Mouse (Mus musculus) limb, embryonic 14.5 days (tissue): ENCODE data around the gene Tmcc1. TPM values are rescaled to one million over a fixed set of nuclear protein-coding genes. Genes with fewer than 3 reads are reported as not detected.

Experiments used
- ATAC-seq: fragments of 200-750 bp; cut with Nextera tagmentation; 2 replicates; pipeline ENCODE4 v1.8.0; 2017; ENCODE audit warnings: low read depth, moderate number of reproducible peaks, moderate TSS enrichment; ENCODE audit not compliant: low FRiP score
- DNase-seq: peaks from one replicate; pipeline ENCODE4 v3.0.0-alpha.2; 2015; ENCODE audit warnings: low spot score
- H3K27ac ChIP-seq: fragments of 300-500 bp; sonication (generic); replicated peaks from 2 replicates; pipeline ENCODE4 v1.5.1; 2014; ENCODE audit warnings: low read depth, mild to moderate bottlenecking, low read length, moderate library complexity, mixed read lengths
- H3K27me3 ChIP-seq: fragments of 300-500 bp; sonication (generic); 2 replicates; pipeline ENCODE4 v1.6.1; 2014; ENCODE audit warnings: low read length, mixed read lengths; ENCODE audit not compliant: control insufficient read depth, insufficient read depth
- H3K36me3 ChIP-seq: fragments of 300-500 bp; sonication (generic); 2 replicates; pipeline ENCODE4 v1.6.1; 2014; ENCODE audit warnings: mild to moderate bottlenecking, low read length, moderate library complexity, mixed read lengths; ENCODE audit not compliant: control insufficient read depth, insufficient read depth
- H3K4me1 ChIP-seq: fragments of 300-500 bp; sonication (generic); 2 replicates; pipeline ENCODE4 v1.6.1; 2014; ENCODE audit warnings: antibody characterized with exemption, low read length, mixed read lengths; ENCODE audit not compliant: control insufficient read depth, insufficient read depth
- H3K4me2 ChIP-seq: fragments of 300-500 bp; sonication (generic); replicated peaks from 2 replicates; pipeline ENCODE4 v1.6.1; 2014; ENCODE audit warnings: low read depth, mild to moderate bottlenecking, low read length, moderate library complexity; ENCODE audit not compliant: severe bottlenecking
- H3K4me3 ChIP-seq: fragments of 300-500 bp; sonication (generic); replicated peaks from 2 replicates; pipeline ENCODE4 v1.5.1; 2014; ENCODE audit warnings: low read length
- H3K9ac ChIP-seq: fragments of 300-500 bp; sonication (generic); 2 replicates; pipeline ENCODE4 v1.6.1; 2014; ENCODE audit warnings: mild to moderate bottlenecking, low read depth, low read length, moderate library complexity; ENCODE audit not compliant: severe bottlenecking
- H3K9me3 ChIP-seq: fragments of 300-500 bp; sonication (generic); 2 replicates; pipeline ENCODE4 v1.6.1; 2016; ENCODE audit warnings: low read length; ENCODE audit not compliant: control insufficient read depth
- POLR2A ChIP-seq: fragments of 200-500 bp; IDR thresholded peaks from 2 replicates; pipeline ENCODE4 v1.8.0; 2012; ENCODE audit warnings: inconsistent platforms, mild to moderate bottlenecking, moderate library complexity, borderline replicate concordance; ENCODE audit not compliant: insufficient read depth, insufficient read length; ENCODE audit errors: extremely low read depth
- WGBS: fragments of 180-500 bp; shearing (Covaris S2); extraction: QIAGEN DNeasy Blood & Tissue Kit; methylation state at CpG from one replicate; pipeline ENCODE4 v1.1.7; 2014; 5-methylcytosine and 5-hydroxymethylcytosine counted together
- polyA plus RNA-seq, 2 experiments: library from polyadenylated mRNA; depleted of rRNA in 1 of 2; stranded (reverse) in 1 of 2; unstranded in 1 of 2; fragments of >200 nt; fragmentation: Nextera tagmentation in 1 of 2; extraction: Ambion mirVana in 1 of 2; gene quantifications; 2 replicates each; pipeline versions ENCODE4 v1.2.1 to v1.2.3; 2012 to 2014

Gene Tmcc1
- polyA plus RNA-seq, 2 experiments = 11.1 to 23.4 TPM

DNA sequence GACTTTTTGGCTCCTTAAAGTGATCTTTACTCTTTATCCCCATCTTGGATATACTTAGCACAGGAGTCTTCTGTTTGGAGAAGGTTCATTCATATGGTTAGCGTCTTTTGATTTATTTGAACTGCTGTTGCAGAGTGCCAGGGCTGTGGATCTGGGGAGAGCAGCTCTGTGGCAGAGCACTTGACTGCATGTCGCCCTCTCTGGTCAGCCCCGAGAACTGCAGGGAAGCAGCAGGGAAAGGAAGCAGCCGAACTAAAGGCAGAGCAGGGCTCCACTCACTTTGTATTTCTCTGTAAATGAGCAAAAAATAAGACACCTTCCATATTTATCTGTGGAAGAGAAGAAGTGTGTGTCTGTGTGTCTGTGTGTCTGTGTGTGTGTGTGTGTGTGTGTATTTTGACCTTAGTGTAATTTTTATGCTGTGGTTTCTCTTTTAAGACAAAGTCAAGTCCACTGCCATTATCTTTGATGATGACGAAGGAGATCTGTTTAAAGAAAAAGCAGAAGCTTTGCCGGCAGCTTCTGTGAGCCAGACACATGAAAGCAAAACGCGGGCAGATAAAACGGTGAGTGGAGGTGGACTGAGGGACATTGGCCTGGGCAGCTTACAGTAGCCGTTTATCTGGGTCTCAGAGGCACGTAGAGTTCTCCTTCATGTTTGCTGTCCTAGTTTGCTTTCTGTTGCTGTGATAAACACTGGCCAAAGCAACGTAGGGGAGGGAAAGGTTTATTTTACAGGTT, 35.7 kb upstream of the Tmcc1 start:
- Histone ChIP-seq H3K4me1 (no peaks in the 10 kb centered on the region), H3K27me3 (no peaks in the 10 kb centered on the region), H3K4me3 (no peak overlapping the region), H3K4me2 (no peak overlapping the region), H3K9ac (no peak overlapping the region), H3K27ac (no peak overlapping the region), H3K9me3 (no peaks in the 10 kb centered on the region), H3K36me3 (peaks cover 79% of the 10 kb centered on the region)
- DNase-seq (peak; percentile 59), ATAC-seq (no peak)
- WGBS = 66% methylated on average over 12 of the region's 12 CpGs
- no peak for TF ChIP-seq POLR2A

DNA sequence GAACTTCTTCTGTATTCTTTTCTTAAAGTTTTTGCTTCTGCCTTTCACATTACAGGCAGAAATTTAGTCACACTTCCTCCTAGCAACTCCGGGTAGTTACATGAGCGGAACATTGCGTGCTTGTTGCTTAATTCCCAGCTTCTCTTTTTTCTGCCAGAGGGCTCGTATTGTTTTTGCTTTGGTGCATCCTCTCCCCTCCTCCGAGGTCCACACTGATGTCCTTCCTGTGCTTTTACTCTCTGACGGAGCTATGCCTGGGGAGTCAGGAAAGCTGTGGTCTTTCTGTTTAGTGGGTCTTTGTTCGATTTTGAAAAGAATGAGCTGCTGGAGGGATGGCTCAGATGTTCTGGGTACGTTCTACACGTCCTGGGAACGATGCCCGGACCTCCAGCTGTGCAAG, 34.5 kb upstream of the Tmcc1 start:
- TF ChIP-seq POLR2A = no peak
- peaks cover 77% of the 10 kb centered on the region for H3K36me3 ChIP-seq

DNA sequence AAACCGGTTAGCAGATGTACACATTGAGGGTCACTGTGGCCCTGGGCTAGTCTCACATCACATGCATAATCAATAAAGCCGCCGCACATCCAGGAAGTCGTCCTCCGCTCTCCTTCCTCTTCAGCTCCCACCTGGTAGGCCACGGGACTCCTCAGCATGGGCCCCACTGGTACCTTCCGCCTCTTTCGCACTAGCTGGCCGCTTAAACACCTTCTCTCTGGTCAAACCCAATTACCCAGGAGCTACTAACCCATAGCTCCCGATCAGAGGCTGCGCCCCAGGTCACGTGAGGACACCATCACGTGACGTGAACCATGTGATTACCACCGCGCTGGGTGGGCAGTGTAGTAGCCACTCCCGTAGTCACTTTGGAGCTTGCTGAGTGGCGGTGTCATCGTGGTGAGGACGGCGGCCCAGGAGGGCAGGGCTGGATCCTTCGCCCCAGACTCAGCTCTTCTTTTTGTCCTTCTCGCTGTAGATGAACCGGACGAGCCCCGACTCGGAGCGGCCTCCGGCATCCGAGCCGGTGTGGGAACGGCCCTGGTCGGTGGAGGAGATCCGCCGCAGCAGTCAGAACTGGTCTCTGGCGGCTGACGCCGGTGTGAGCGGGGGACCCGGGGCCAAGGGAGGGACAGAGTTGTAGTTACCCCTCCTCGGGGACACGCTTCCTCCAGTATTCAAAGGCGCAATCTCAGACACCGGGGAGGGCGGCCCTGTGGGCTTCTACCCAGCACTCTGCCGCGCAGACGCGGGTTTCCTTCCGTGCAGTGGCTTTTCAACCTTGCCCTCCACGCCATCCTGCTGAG, 14.6 kb upstream of the Tmcc1 start, which contains the start of gene Washc2:
Gene Washc2 (plus strand): TSS at position 310 of the 806 bp plus-strand sequence.
- Histone ChIP-seq H3K9me3 (no peaks in the 10 kb centered on the region), H3K4me3 (peak within 1 kb of the TSS; percentile 84), H3K27ac (peak within 1 kb of the TSS; percentile 65; the same call in 1 of the 2 replicates), H3K4me1 (0 out of 2 replicates have a peak, but pooled peaks cover 6% of the 10 kb centered on the region), H3K4me2 (peak within 1 kb of the TSS; percentile 89), H3K36me3 (peaks cover 21% of the 10 kb centered on the region), H3K9ac (peak within 1 kb of the TSS; percentile 83), H3K27me3 (no peaks in the 10 kb centered on the region)
- ATAC-seq (peak; percentile 98), DNase-seq (peak; percentile 99)
- under 1% methylated on average over 49 of the region's 51 CpGs for WGBS
- peak; percentile 73; the same call in 1 of the 2 replicates for TF ChIP-seq POLR2A

More for the DNA sequence above, 34.5 kb upstream of the Tmcc1 start:
- Histone ChIP-seq H3K4me3 (no peak overlapping the region), H3K4me1 (no peaks in the 10 kb centered on the region), H3K9me3 (no peaks in the 10 kb centered on the region), H3K4me2 (no peak overlapping the region), H3K9ac (no peak overlapping the region), H3K27me3 (no peaks in the 10 kb centered on the region), H3K27ac (no peak overlapping the region)
- 82% methylated on average over 11 of the region's 11 CpGs for WGBS
- ATAC-seq = no peak
- no peak for DNase-seq

DNA sequence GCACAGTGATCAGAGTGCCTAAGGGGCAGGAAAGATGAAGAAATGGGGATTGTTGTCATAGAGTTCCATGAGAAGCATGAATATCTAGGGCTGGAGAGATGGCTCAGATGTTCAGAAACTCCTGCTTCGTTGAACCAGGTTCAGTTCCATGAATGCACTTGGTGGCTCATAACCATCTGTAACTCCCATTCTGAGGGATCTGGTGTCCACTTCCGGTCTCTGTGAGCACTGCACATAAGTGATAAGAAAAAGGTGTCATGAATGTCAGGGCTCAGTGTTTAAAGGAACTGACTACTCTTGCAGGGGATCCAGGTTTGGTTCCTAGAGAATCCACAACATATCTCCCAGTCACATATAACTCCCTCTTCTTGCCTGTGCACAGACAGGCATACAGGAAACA, 6.4 kb upstream of the Tmcc1 start:
- no peak for DNase-seq
- no peaks in the 10 kb centered on the region; the same call in 1 of the 2 replicates for H3K27me3 ChIP-seq

DNA sequence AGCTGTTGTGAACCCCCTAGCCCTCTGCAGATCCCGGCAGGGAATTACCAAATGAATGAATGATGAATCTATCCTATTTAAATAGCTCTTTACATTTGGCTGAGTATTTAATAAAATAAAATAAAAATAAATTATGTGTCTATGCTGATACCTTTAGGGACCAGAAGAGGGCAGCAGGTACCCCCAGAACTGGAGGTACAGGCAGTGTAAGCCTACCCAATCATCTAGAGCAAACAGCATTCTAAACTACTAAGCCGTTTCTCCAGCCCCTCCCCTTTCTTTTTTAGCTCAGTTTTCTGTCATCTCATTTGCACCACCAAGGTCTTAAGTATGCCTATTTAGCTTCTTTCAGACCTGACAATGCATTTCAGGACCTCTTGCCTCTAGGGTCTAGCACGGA, 4.9 kb upstream of the Tmcc1 start:
- TF ChIP-seq POLR2A = no peak
- 37% methylated on average over 3 of the region's 3 CpGs for WGBS
- Histone ChIP-seq H3K9ac (no peak overlapping the region), H3K9me3 (no peaks in the 10 kb centered on the region), H3K27ac (no peak overlapping the region), H3K4me2 (no peak overlapping the region), H3K4me3 (no peak overlapping the region), H3K36me3 (no peaks in the 10 kb centered on the region), H3K27me3 (no peaks in the 10 kb centered on the region; the same call in 1 of the 2 replicates), H3K4me1 (no peaks in the 10 kb centered on the region)
- no peak for DNase-seq
- ATAC-seq = no peak

More for the DNA sequence above, 6.4 kb upstream of the Tmcc1 start:
- Histone ChIP-seq H3K9ac (no peak overlapping the region), H3K27ac (no peak overlapping the region), H3K36me3 (no peaks in the 10 kb centered on the region), H3K4me3 (no peak overlapping the region), H3K4me1 (no peaks in the 10 kb centered on the region), H3K9me3 (no peaks in the 10 kb centered on the region), H3K4me2 (no peak overlapping the region)
- ATAC-seq = no peak
- no peak for TF ChIP-seq POLR2A
- 61% methylated on average over 2 of the region's 2 CpGs for WGBS
